Mouse (Mus musculus) bone marrow, adult 2 months (tissue): ENCODE data around the gene Olfr704. TPM values are rescaled to one million over a fixed set of nuclear protein-coding genes. Genes with fewer than 3 reads are reported as not detected.

Experiments used
- H3K27ac ChIP-seq: fragments of 200-500 bp; 2 replicates; pipeline ENCODE4 v1.5.1; 2012; ENCODE audit warnings: low read depth, mild to moderate bottlenecking, control low read depth, inconsistent platforms, low read length; ENCODE audit not compliant: control insufficient read depth, poor library complexity, insufficient read depth
- H3K4me1 ChIP-seq: fragments of 200-500 bp; 2 replicates; pipeline ENCODE4 v1.6.1; 2011; ENCODE audit warnings: low read length; ENCODE audit not compliant: control insufficient read depth, insufficient read depth
- H3K4me3 ChIP-seq: fragments of 200-500 bp; replicated peaks from 2 replicates; pipeline ENCODE3; 2011; ENCODE audit warnings: mild to moderate bottlenecking, low read depth, low read length, control low read depth; ENCODE audit not compliant: control insufficient read depth
- CTCF ChIP-seq: fragments of 200-500 bp; IDR thresholded peaks from 2 replicates; pipeline ENCODE4 v1.5.1; 2011; ENCODE audit warnings: low read length, control low read depth; ENCODE audit not compliant: control insufficient read depth, insufficient read depth
- POLR2A ChIP-seq: fragments of 200-500 bp; IDR thresholded peaks from 2 replicates; pipeline ENCODE4 v1.6.1; 2011; ENCODE audit warnings: low read depth, mild to moderate bottlenecking, control low read depth, low read length, borderline replicate concordance; ENCODE audit not compliant: control insufficient read depth
- WGBS: fragments of 180-500 bp; shearing (Covaris S2); methylation state at CpG from one replicate; pipeline ENCODE4 v1.1.7; 2018; 5-methylcytosine and 5-hydroxymethylcytosine counted together
- polyA plus RNA-seq: library from polyadenylated mRNA; stranded (reverse); fragments of >200 nt; gene quantifications from 2 replicates; pipeline ENCODE4 v1.2.4, GENCODE M21; 2011; ENCODE audit warnings: low replicate concordance; ENCODE audit not compliant: missing spikeins, insufficient read depth, insufficient read length

The Olfr704 gene
- polyA plus RNA-seq, 1 experiment: not detected

DNA sequence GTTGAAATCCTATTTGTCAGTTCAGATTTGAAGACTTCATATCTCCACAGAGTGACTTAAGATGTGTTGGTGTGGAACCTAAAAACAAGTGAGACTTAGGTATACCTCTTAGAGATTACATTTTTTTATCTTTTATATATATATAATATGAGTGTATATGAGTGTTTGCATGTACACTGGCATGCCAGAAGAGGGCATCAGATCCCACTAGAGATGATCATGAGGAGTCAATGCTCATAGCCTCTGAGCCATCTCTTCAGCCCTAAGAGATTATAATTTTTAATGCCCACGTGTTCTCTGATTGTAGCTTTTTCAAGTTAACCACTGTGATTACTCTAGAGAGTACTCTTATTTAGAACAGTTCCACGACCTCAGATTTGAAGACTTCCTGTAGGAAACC, 44.7 kb downstream of the Olfr704 start, which contains the start of gene Olfr1532-ps1:
TSS of gene Olfr1532-ps1 (plus strand) at position 326 of the 400 bp plus-strand sequence.
- Histone ChIP-seq H3K4me3 (no peak within 1 kb of the TSS), H3K4me1 (no peaks in the 10 kb centered on the region), H3K27ac (no peak within 1 kb of the TSS)
- TF ChIP-seq CTCF: no peak
- no peak for TF ChIP-seq POLR2A
- WGBS: 46% methylated on average over 2 of the region's 2 CpGs

Other genes starting within 250 kb of the Olfr704 start
- gene Olfr693, start 182.6 kb upstream of the Olfr704 start, polyA plus RNA-seq: not detected in 2 replicates
- not detected in 2 replicates for gene Olfr694, start 171.4 kb upstream of the Olfr704 start, polyA plus RNA-seq
- not detected in 2 replicates for gene Olfr695, start 146.8 kb upstream of the Olfr704 start, polyA plus RNA-seq
- gene Olfr697, start 120.7 kb upstream of the Olfr704 start, polyA plus RNA-seq: not detected in 2 replicates
- gene Olfr698, start 107.8 kb upstream of the Olfr704 start, polyA plus RNA-seq: not detected in 2 replicates
- 0.36 and 0.60 TPM in 2 replicates for gene Olfr699, start 70.0 kb upstream of the Olfr704 start, polyA plus RNA-seq
- not detected in 2 replicates for gene Olfr700, start 54.4 kb upstream of the Olfr704 start, polyA plus RNA-seq
- gene Olfr701, start 49.1 kb upstream of the Olfr704 start, polyA plus RNA-seq: not detected in 2 replicates
- not detected in 2 replicates for gene Olfr702, start 29.3 kb upstream of the Olfr704 start, polyA plus RNA-seq
- not detected in 2 replicates for gene Olfr703, start 19.8 kb upstream of the Olfr704 start, polyA plus RNA-seq
- not detected in 2 replicates for gene Olfr705, start 13.7 kb downstream of the Olfr704 start, polyA plus RNA-seq
- gene Olfr706, start 25.0 kb downstream of the Olfr704 start, polyA plus RNA-seq: not detected in 2 replicates
- not detected in 2 replicates for gene Olfr707, start 38.1 kb downstream of the Olfr704 start, polyA plus RNA-seq
- not detected in 2 replicates for gene Olfr1532-ps1, start 44.8 kb downstream of the Olfr704 start, polyA plus RNA-seq
- not detected in 2 replicates for gene Olfr709-ps1, start 69.0 kb downstream of the Olfr704 start, polyA plus RNA-seq
- gene Olfr710, start 85.1 kb downstream of the Olfr704 start, polyA plus RNA-seq: not detected in 2 replicates
- gene Olfr6, start 100.8 kb downstream of the Olfr704 start, polyA plus RNA-seq: 0.29 TPM in 1 of 2 replicates, not detected in the other
- gene Olfr711, start 112.3 kb downstream of the Olfr704 start, polyA plus RNA-seq: not detected in 2 replicates
- not detected in 2 replicates for gene Olfr2, start 142.9 kb downstream of the Olfr704 start, polyA plus RNA-seq
- not detected in 2 replicates for gene Olfr713, start 168.0 kb downstream of the Olfr704 start, polyA plus RNA-seq
- not detected in 2 replicates for gene Olfr714, start 207.8 kb downstream of the Olfr704 start, polyA plus RNA-seq
- not detected in 2 replicates for gene Olfr17, start 230.0 kb downstream of the Olfr704 start, polyA plus RNA-seq
- gene Olfr715b, start 247.2 kb downstream of the Olfr704 start, polyA plus RNA-seq: not detected in 2 replicates